Mouse (Mus musculus): ENCODE measurements around the gene Spatc1l. TPM values are rescaled to one million over a fixed set of nuclear protein-coding genes. Genes with fewer than 3 reads are reported as not detected.

The Spatc1l gene
- total and polyA plus RNA-seq, 3 experiments, result 0.10 TPM; not detected in 2

DNA sequence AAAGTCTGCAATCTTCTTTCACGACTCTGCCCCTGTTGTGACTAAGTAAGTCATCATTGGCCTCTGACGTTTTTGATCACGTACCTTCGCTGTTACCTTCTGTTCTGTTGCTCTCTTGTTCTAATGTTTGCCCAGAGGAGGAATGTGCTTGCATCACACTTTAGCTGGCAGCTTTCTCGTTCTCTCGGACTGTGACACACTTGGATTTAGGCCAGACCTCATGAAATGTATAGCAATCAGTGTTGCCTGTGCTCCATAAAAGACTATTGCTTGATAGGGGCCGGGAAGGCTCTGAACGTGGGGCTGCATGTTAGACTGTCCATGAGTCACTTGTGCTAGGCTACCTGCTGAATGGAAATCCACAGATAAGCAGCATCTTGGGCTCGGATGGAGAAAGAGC, 24.5 kb upstream of the Spatc1l start:
- Histone ChIP-seq H3K4me3 (no peak overlapping the region), H3K27me3 (ENCODE audit: control insufficient read depth, insufficient read depth, low read length) (no peaks in the 10 kb centered on the region), H3K79me2 (replicated peaks; ENCODE audit: control insufficient read depth, insufficient read depth, low read length) (no peaks in the 10 kb centered on the region), H3K36me3 (ENCODE audit: control insufficient read depth, insufficient read depth, low read length) (no peaks in the 10 kb centered on the region), H3K27ac (no peak overlapping the region), H3K4me1 (ENCODE audit: control insufficient read depth, insufficient read depth, low read length) (no peaks in the 10 kb centered on the region), H3K9ac (ENCODE audit: low read depth, low read length) (no peak overlapping the region)
- WGBS, result 61% methylated on average over 9 of the region's 9 CpGs
- intact Hi-C loops (cut with DNase I), result no loop called here
- DNase-seq, result peak in 1 of 2 experiments; percentile 6
- TF ChIP-seq CTCF (IDR thresholded peaks at IDR 0.05) (no peak), POLR2A (IDR thresholded peaks at IDR 0.05; ENCODE audit: insufficient read depth, low read depth, low read length) (no peak), EP300 (IDR thresholded peaks at IDR 0.05; ENCODE audit: insufficient read depth, low read depth, low read length) (no peak)

- WGBS, result 87% methylated on average over 11 of the region's 11 CpGs
- no peak overlapping the region for H3K4me3 ChIP-seq
- DNase-seq, result peak in 1 of 2 experiments; percentile 5
Observed at GRCm38 (mm10) chr10:76541336-76542085, 20.6 kb upstream of the Spatc1l start.

GRCm38 (mm10) chr10:76542636-76543375, 19.3 kb upstream of the Spatc1l start:
- Histone ChIP-seq H3K27ac (no peak overlapping the region), H3K36me3 (ENCODE audit: control insufficient read depth, insufficient read depth, low read length) (no peaks in the 10 kb centered on the region), H3K4me1 (ENCODE audit: control insufficient read depth, insufficient read depth, low read length) (no peaks in the 10 kb centered on the region), H3K4me3 (no peak overlapping the region), H3K27me3 (ENCODE audit: control insufficient read depth, insufficient read depth, low read length) (no peaks in the 10 kb centered on the region), H3K79me2 (replicated peaks; ENCODE audit: control insufficient read depth, insufficient read depth, low read length) (no peaks in the 10 kb centered on the region), H3K9ac (ENCODE audit: low read depth, low read length) (no peak overlapping the region)
- TF ChIP-seq POLR2A (IDR thresholded peaks at IDR 0.05; ENCODE audit: insufficient read depth, low read depth, low read length), result no peak
- TF ChIP-seq EP300 (IDR thresholded peaks at IDR 0.05; ENCODE audit: insufficient read depth, low read depth, low read length), result no peak
- TF ChIP-seq CTCF (IDR thresholded peaks at IDR 0.05), result no peak
- WGBS, result 72% methylated on average over 10 of the region's 10 CpGs
- intact Hi-C loops (cut with DNase I), result no loop called here
- DNase-seq, result peak in 1 of 2 experiments; percentile 11

More at GRCm38 (mm10) chr10:76541336-76542085, 20.6 kb upstream of the Spatc1l start:
- Histone ChIP-seq H3K79me2 (replicated peaks; ENCODE audit: control insufficient read depth, insufficient read depth, low read length) (no peaks in the 10 kb centered on the region), H3K36me3 (ENCODE audit: control insufficient read depth, insufficient read depth, low read length) (no peaks in the 10 kb centered on the region), H3K27me3 (ENCODE audit: control insufficient read depth, insufficient read depth, low read length) (no peaks in the 10 kb centered on the region), H3K27ac (no peak overlapping the region), H3K9ac (ENCODE audit: low read depth, low read length) (no peak overlapping the region), H3K4me1 (ENCODE audit: control insufficient read depth, insufficient read depth, low read length) (no peaks in the 10 kb centered on the region)
- intact Hi-C loops (cut with DNase I), result no loop called here
- TF ChIP-seq CTCF (IDR thresholded peaks at IDR 0.05) (no peak), EP300 (IDR thresholded peaks at IDR 0.05; ENCODE audit: insufficient read depth, low read depth, low read length) (no peak), POLR2A (IDR thresholded peaks at IDR 0.05; ENCODE audit: insufficient read depth, low read depth, low read length) (no peak)

- Histone ChIP-seq H3K79me2 (replicated peaks; ENCODE audit: control insufficient read depth, insufficient read depth, low read length) (no peaks in the 10 kb centered on the region), H3K4me3 (no peak overlapping the region), H3K27ac (no peak overlapping the region), H3K9ac (ENCODE audit: low read depth, low read length) (no peak overlapping the region), H3K36me3 (ENCODE audit: control insufficient read depth, insufficient read depth, low read length) (no peaks in the 10 kb centered on the region), H3K27me3 (ENCODE audit: control insufficient read depth, insufficient read depth, low read length) (no peaks in the 10 kb centered on the region), H3K4me1 (ENCODE audit: control insufficient read depth, insufficient read depth, low read length) (no peaks in the 10 kb centered on the region)
- DNase-seq, result no peak
- WGBS, result 89% methylated on average over 8 of the region's 8 CpGs
- intact Hi-C loops (cut with DNase I), result no loop called here
- TF ChIP-seq EP300 (IDR thresholded peaks at IDR 0.05; ENCODE audit: insufficient read depth, low read depth, low read length) (no peak), POLR2A (IDR thresholded peaks at IDR 0.05; ENCODE audit: insufficient read depth, low read depth, low read length) (no peak), CTCF (IDR thresholded peaks at IDR 0.05) (no peak)
Observed at GRCm38 (mm10) chr10:76546566-76546965, 15.5 kb upstream of the Spatc1l start.

- no peak for DNase-seq
- H3K9ac ChIP-seq (ENCODE audit: low read depth, low read length), result no peak overlapping the region
- no peaks in the 10 kb centered on the region for H3K36me3 ChIP-seq (ENCODE audit: control insufficient read depth, insufficient read depth, low read length)
- H3K4me3 ChIP-seq, result no peak overlapping the region
- intact Hi-C loops (cut with DNase I), result no loop called here
- H3K27me3 ChIP-seq (ENCODE audit: control insufficient read depth, insufficient read depth, low read length), result no peaks in the 10 kb centered on the region
- H3K27ac ChIP-seq, result no peak overlapping the region
- TF ChIP-seq EP300 (IDR thresholded peaks at IDR 0.05; ENCODE audit: insufficient read depth, low read depth, low read length) (no peak), CTCF (IDR thresholded peaks at IDR 0.05) (no peak), POLR2A (IDR thresholded peaks at IDR 0.05; ENCODE audit: insufficient read depth, low read depth, low read length) (no peak)
- H3K4me1 ChIP-seq (ENCODE audit: control insufficient read depth, insufficient read depth, low read length), result no peaks in the 10 kb centered on the region
- WGBS, result 91% methylated on average over 8 of the region's 8 CpGs
- H3K79me2 ChIP-seq (replicated peaks; ENCODE audit: control insufficient read depth, insufficient read depth, low read length), result no peaks in the 10 kb centered on the region
Observed at GRCm38 (mm10) chr10:76548218-76548617, 13.9 kb upstream of the Spatc1l start.

GRCm38 (mm10) chr10:76550458-76550857, 11.6 kb upstream of the Spatc1l start:
- Histone ChIP-seq H3K4me1 (ENCODE audit: control insufficient read depth, insufficient read depth, low read length) (no peaks in the 10 kb centered on the region), H3K27ac (no peak overlapping the region), H3K79me2 (replicated peaks; ENCODE audit: control insufficient read depth, insufficient read depth, low read length) (no peaks in the 10 kb centered on the region), H3K4me3 (no peak overlapping the region), H3K36me3 (ENCODE audit: control insufficient read depth, insufficient read depth, low read length) (no peaks in the 10 kb centered on the region), H3K27me3 (ENCODE audit: control insufficient read depth, insufficient read depth, low read length) (no peaks in the 10 kb centered on the region), H3K9ac (ENCODE audit: low read depth, low read length) (no peak overlapping the region)
- intact Hi-C loops (cut with DNase I), result loop anchor here (2.0 kb wide), 1 partner anchor 184 kb away; no protein-coding TSS in a partner anchor
- DNase-seq, result no peak
- no peak for TF ChIP-seq POLR2A (IDR thresholded peaks at IDR 0.05; ENCODE audit: insufficient read depth, low read depth, low read length)
- peak; percentile 54 for TF ChIP-seq CTCF (IDR thresholded peaks at IDR 0.05)
- TF ChIP-seq EP300 (IDR thresholded peaks at IDR 0.05; ENCODE audit: insufficient read depth, low read depth, low read length), result no peak
- WGBS, result 89% methylated on average over 5 of the region's 5 CpGs

Measured in heart, adult 2 months (tissue).